Mouse (Mus musculus) midbrain, embryonic 10.5 days (tissue): ENCODE measurements around the gene Clip2. TPM values are rescaled to one million over a fixed set of nuclear protein-coding genes. Genes with fewer than 3 reads are reported as not detected.

Experiments used
- DNase-seq: peaks from one replicate; pipeline ENCODE4 v3.0.0-alpha.2; 2017; ENCODE audit warnings: low spot score
- H3K27ac ChIP-seq: fragments of 300-500 bp; sonication (generic); replicated peaks from 2 replicates; pipeline ENCODE4 v1.5.1; 2016; ENCODE audit warnings: mild to moderate bottlenecking
- H3K27me3 ChIP-seq: fragments of 300-500 bp; sonication (generic); 2 replicates; pipeline ENCODE4 v1.6.1; 2016; ENCODE audit warnings: low read depth, mild to moderate bottlenecking; ENCODE audit not compliant: poor library complexity, severe bottlenecking
- H3K36me3 ChIP-seq: fragments of 300-500 bp; sonication (generic); 2 replicates; pipeline ENCODE4 v1.6.1; 2016; ENCODE audit warnings: mild to moderate bottlenecking, moderate library complexity
- H3K4me1 ChIP-seq: fragments of 300-500 bp; sonication (generic); 2 replicates; pipeline ENCODE4 v1.6.1; 2016
- H3K4me3 ChIP-seq: fragments of 300-500 bp; sonication (generic); 2 replicates; pipeline ENCODE4 v1.5.1; 2016; ENCODE audit warnings: mild to moderate bottlenecking, moderate library complexity
- H3K9me3 ChIP-seq: fragments of 300-500 bp; sonication (generic); replicated peaks from 2 replicates; pipeline ENCODE4 v1.6.1; 2016; ENCODE audit warnings: mild to moderate bottlenecking
- WGBS: fragments of 180-500 bp; shearing (Covaris S2); methylation state at CpG from one replicate; pipeline ENCODE4 v1.1.7; 2016; 5-methylcytosine and 5-hydroxymethylcytosine counted together
- polyA plus RNA-seq: library from polyadenylated mRNA; unstranded; fragments of >200 nt; fragmentation: Nextera tagmentation; extraction: Ambion mirVana; gene quantifications from 2 replicates; pipeline ENCODE4 v1.2.1, GENCODE M21; 2016

The Clip2 gene
- polyA plus RNA-seq, 1 experiment from 2014 or later, result 4.6 TPM

- WGBS, result 88% methylated on average over 2 of the region's 2 CpGs
- Histone ChIP-seq H3K36me3 (no peaks in the 10 kb centered on the region), H3K4me1 (peaks cover 4% of the 10 kb centered on the region; the same call in 1 of the 2 replicates), H3K4me3 (no peak overlapping the region), H3K27me3 (no peaks in the 10 kb centered on the region), H3K27ac (no peak overlapping the region), H3K9me3 (no peaks in the 10 kb centered on the region; the same call in 1 of the 2 replicates)
- DNase-seq, result no peak
Observed at GRCm38 (mm10) chr5:134473902-134474301, 78.3 kb downstream of the Clip2 start.

- no peaks in the 10 kb centered on the region for H3K27me3 ChIP-seq
- H3K4me3 ChIP-seq, result no peak overlapping the region
- peaks cover 26% of the 10 kb centered on the region for H3K4me1 ChIP-seq
- H3K36me3 ChIP-seq, result no peaks in the 10 kb centered on the region
- no peaks in the 10 kb centered on the region; the same call in 1 of the 2 replicates for H3K9me3 ChIP-seq
- DNase-seq, result no peak
- H3K27ac ChIP-seq, result no peak overlapping the region
- WGBS, result 83% methylated on average over 8 of the region's 8 CpGs
Observed at GRCm38 (mm10) chr5:134470538-134471169, 81.6 kb downstream of the Clip2 start.

DNA sequence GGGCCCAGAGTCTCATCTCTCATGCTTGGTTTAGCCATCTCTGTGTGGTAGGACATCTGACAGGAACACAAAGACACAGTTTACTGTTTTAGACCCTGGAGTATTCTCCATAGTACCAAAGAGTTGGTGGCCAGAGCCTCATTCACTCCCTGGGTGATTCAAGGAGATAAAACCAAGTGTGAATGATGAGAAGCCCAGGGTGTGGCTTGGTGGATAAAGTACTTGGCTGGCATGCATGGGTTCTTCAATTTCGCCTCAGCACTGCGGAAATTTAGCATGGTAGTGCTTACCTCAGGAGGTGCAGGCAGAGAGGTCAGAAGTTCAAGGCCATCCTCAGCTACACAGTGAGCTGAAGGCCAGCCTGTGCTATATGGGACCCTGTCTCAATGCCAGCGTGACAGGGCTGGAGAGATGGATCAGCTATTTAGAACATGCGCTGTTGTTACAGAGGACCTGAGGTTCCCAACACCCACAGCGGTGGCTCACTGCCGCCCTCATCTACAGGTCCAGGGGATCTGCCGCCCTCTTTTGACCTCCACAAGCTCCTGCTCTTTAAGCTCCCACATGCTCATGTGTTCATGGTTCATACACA lies 82.6 kb downstream of the Clip2 start:
- 83% methylated on average over 7 of the region's 7 CpGs for WGBS
- Histone ChIP-seq H3K4me3 (no peak overlapping the region), H3K9me3 (no peaks in the 10 kb centered on the region), H3K27me3 (no peaks in the 10 kb centered on the region), H3K4me1 (peaks cover 26% of the 10 kb centered on the region), H3K27ac (no peak overlapping the region; the same call in 1 of the 2 replicates), H3K36me3 (no peaks in the 10 kb centered on the region)
- DNase-seq, result no peak

- Histone ChIP-seq H3K27me3 (no peaks in the 10 kb centered on the region), H3K27ac (0 out of 2 replicates have a peak overlapping the region, but pooled peaks have one; percentile 39), H3K36me3 (no peaks in the 10 kb centered on the region), H3K4me1 (peaks cover 26% of the 10 kb centered on the region), H3K4me3 (no peak overlapping the region), H3K9me3 (no peaks in the 10 kb centered on the region)
- 71% methylated on average over 10 of the region's 10 CpGs for WGBS
- DNase-seq, result no peak
Observed at GRCm38 (mm10) chr5:134468158-134468765, 84.0 kb downstream of the Clip2 start.

DNA sequence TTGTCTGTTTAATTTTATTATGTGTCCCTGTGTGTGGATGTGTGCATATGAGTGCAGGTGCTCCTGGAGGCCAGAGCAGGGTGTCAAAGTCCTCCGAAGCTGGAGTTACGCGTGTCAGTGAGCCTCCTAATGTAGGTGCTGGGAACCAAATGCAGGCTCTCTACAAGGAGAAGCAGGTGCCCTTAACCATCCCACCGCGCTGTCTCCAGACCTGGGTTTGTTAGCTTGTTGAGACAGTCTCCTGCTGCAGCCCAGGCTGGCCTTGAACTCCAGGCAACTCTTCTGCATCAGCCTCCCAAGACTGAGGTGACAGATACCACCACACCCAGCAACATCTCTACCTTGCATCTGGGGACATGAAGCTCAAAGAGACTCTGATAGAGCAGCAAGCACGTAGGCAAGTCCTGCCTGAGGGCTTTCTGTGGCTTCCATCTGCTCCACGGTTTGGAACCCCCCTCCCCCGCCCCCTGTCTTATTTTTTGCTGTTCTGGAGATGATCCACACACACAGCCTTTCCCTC lies 85.1 kb downstream of the Clip2 start:
- Histone ChIP-seq H3K4me3 (0 out of 2 replicates have a peak overlapping the region, but pooled peaks have one; percentile 28), H3K4me1 (peaks cover 26% of the 10 kb centered on the region), H3K36me3 (no peaks in the 10 kb centered on the region), H3K27ac (peak overlapping the region; percentile 70), H3K9me3 (no peaks in the 10 kb centered on the region), H3K27me3 (no peaks in the 10 kb centered on the region)
- DNase-seq, result peak; percentile 21
- 68% methylated on average over 8 of the region's 8 CpGs for WGBS

DNA sequence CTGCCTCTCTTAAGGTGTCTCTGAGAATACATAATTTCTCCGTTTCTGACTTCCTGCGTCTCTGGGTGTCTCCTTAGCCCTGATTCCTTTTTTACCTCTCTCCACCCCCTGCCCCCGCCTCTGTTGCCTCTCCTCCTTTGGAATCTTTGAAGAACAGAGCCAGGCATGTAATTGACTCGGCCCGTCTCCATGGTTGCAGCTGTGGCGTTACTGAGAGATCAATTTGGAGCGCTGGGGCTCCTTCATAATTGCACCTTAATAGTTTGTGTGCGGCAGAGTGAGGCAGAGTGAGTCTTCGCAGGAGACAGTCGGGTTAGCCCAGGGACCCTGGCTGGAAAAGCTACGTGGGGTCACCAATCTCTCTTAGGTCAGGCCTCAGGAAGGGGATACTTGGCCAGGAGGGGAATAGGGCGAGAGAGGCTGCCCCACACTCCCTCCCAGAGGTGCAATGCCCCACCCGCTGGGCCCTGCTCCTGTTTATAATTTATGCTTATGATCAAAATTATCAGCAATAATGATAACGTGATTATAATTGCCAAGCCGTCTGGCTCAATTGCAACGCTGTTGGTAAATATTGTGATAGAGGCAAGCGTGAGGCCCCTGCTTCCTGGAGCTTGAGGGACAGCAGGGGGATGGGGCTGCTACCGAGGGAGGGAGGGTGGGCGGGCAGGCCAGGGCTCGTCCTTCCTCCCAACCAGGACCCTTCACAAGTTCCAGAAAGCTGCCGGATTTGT lies 85.8 kb downstream of the Clip2 start:
- 27% methylated on average over 21 of the region's 21 CpGs for WGBS
- Histone ChIP-seq H3K36me3 (no peaks in the 10 kb centered on the region), H3K4me3 (peak overlapping the region; percentile 28; the same call in 1 of the 2 replicates), H3K27ac (peak overlapping the region; percentile 70), H3K27me3 (no peaks in the 10 kb centered on the region), H3K4me1 (peaks cover 28% of the 10 kb centered on the region), H3K9me3 (no peaks in the 10 kb centered on the region)
- DNase-seq, result peak; percentile 50

GRCm38 (mm10) chr5:134465197-134465596 lies 87.0 kb downstream of the Clip2 start:
- Histone ChIP-seq H3K4me3 (no peak overlapping the region), H3K27me3 (no peaks in the 10 kb centered on the region), H3K36me3 (no peaks in the 10 kb centered on the region), H3K27ac (no peak overlapping the region), H3K4me1 (peaks cover 32% of the 10 kb centered on the region), H3K9me3 (no peaks in the 10 kb centered on the region)
- WGBS, result 83% methylated on average over 1 of the region's 1 CpGs
- DNase-seq, result no peak

DNA sequence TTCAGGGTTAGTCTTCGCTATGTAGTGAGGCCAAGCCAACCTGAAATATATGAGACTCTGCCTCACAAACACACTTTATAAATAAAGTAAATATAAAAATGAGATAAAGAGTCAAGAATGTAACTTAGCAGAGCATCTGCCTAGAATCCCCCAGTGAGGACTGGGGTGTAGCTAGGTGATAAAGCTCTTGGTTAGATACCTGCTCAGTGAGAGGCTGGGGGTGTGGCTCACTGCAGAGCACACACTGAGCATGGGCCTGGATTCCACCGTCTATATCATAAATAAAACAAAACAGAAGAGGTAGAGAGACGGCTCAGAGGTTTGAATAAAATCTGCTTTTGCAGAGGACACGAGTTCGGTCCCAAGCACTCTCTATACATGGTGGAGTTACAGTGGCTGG lies 88.0 kb downstream of the Clip2 start:
- Histone ChIP-seq H3K4me3 (no peak overlapping the region), H3K9me3 (no peaks in the 10 kb centered on the region), H3K27me3 (no peaks in the 10 kb centered on the region), H3K36me3 (no peaks in the 10 kb centered on the region), H3K27ac (no peak overlapping the region), H3K4me1 (peaks cover 32% of the 10 kb centered on the region)
- DNase-seq, result no peak
- WGBS, result 94% methylated on average over 5 of the region's 5 CpGs

- Histone ChIP-seq H3K27me3 (no peaks in the 10 kb centered on the region), H3K9me3 (no peaks in the 10 kb centered on the region), H3K27ac (0 out of 2 replicates have a peak overlapping the region, but pooled peaks have one; percentile 6), H3K4me1 (peaks cover 22% of the 10 kb centered on the region), H3K36me3 (no peaks in the 10 kb centered on the region), H3K4me3 (no peak overlapping the region)
- no peak for DNase-seq
- 80% methylated on average over 8 of the region's 8 CpGs for WGBS
Observed at GRCm38 (mm10) chr5:134462731-134463130, 89.5 kb downstream of the Clip2 start.

DNA sequence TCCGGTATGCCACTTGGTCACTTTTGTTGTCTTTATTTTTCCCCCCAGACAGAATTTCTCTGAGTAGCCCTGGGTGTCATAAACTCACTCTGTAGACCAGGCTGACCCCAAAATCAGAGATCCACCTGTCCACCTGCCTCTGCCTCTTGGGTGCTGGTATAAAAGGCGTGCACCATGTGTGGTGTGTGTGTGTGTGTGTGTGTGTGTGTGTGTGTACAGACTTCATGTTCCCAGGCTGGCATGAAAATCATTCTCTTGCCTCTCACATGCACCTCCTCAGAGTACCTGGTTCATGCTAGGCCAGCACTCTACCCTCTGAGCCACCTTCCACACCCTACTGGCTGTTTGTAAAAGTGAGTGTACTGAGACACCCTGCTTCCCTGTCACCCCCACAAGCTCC lies 89.9 kb downstream of the Clip2 start:
- peaks cover 22% of the 10 kb centered on the region for H3K4me1 ChIP-seq
- DNase-seq, result no peak
- H3K36me3 ChIP-seq, result no peaks in the 10 kb centered on the region
- WGBS, result 80% methylated on average over 2 of the region's 2 CpGs
- H3K9me3 ChIP-seq, result no peaks in the 10 kb centered on the region
- H3K27me3 ChIP-seq, result no peaks in the 10 kb centered on the region
- 0 out of 2 replicates have a peak overlapping the region, but pooled peaks have one; percentile 6 for H3K27ac ChIP-seq
- H3K4me3 ChIP-seq, result no peak overlapping the region

DNA sequence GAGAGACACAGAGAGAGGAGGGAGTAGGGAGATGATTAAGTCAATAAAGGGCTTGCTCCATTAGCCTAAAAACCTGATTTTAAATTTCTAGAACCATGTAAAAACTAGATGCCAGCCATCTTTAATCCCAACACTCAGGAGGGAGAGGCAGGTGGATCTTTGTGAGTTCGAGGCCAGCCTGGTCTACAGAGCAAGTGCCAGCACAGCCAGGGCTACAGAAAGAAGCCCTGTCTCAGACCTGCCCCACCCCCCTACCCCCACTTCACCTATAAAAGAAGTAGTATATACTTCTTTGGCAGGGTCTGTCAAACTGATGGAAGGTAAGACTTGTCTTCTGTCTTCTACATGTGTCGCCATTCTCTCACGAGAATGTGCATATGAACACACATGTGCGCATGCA lies 91.7 kb downstream of the Clip2 start:
- Histone ChIP-seq H3K4me1 (peaks cover 12% of the 10 kb centered on the region), H3K9me3 (no peaks in the 10 kb centered on the region), H3K36me3 (no peaks in the 10 kb centered on the region), H3K27ac (no peak overlapping the region), H3K27me3 (no peaks in the 10 kb centered on the region), H3K4me3 (no peak overlapping the region)
- WGBS, result 92% methylated on average over 4 of the region's 4 CpGs
- no peak for DNase-seq

DNA sequence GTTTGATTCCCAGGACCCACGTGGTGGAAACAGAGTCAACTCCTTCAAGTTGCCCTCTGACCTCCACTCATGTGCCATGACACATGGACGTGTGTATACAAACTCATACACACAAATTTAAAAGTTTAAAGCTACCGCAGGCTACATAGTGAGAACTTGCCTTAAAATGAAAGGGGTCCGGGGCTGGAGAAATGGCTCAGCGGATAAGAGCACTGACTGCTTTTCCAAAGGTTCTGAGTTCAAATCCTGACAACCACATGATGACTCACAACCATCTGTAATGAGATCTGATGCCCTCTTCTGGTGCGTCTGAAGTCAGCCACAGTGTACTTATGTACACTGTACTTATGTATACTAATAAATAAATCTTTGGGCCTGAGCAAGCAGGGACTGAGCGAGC lies 93.1 kb downstream of the Clip2 start:
- Histone ChIP-seq H3K9me3 (no peaks in the 10 kb centered on the region), H3K27ac (no peak overlapping the region), H3K4me1 (peaks cover 27% of the 10 kb centered on the region), H3K4me3 (no peak overlapping the region), H3K36me3 (peaks cover 6% of the 10 kb centered on the region; the same call in 1 of the 2 replicates), H3K27me3 (no peaks in the 10 kb centered on the region)
- 90% methylated on average over 7 of the region's 7 CpGs for WGBS
- no peak for DNase-seq
